Mouse (Mus musculus): ENCODE results near the gene Cxcr6. TPM values are rescaled to one million over a fixed set of nuclear protein-coding genes. Genes with fewer than 3 reads are reported as not detected.

Gene Cxcr6
- total RNA-seq, 2 experiments from 2014 or later = not detected

Other genes with a start within 250 kb of the Cxcr6 start
- gene Slc6a20b, start 173.9 kb upstream of the Cxcr6 start, total RNA-seq (2021) = under 1 TPM; 0.27 to 0.86 TPM
- under 1 TPM in 1 of 2 experiments, not detected in 1; 0.14 TPM for gene Ccr9, start 128.0 kb upstream of the Cxcr6 start, total RNA-seq (2021)
- gene Slc6a20a, start 127.6 kb upstream of the Cxcr6 start, total RNA-seq (2021) = 10 to 100 TPM; 17.9 to 21.2 TPM
- 10 to 100 TPM; 55.8 to 77.4 TPM for gene Lztfl1, start 88.8 kb upstream of the Cxcr6 start, total RNA-seq (2021)
- gene Fyco1, start 45.4 kb downstream of the Cxcr6 start, total RNA-seq (2021) = 10 to 100 TPM; 21.7 to 35.5 TPM
- gene Xcr1, start 55.6 kb downstream of the Cxcr6 start, total RNA-seq (2021) = not detected
- under 1 TPM; 0.17 to 0.50 TPM for gene Ccr1, start 162.2 kb downstream of the Cxcr6 start, total RNA-seq (2021)
- gene Ccr1l1, start 171.9 kb downstream of the Cxcr6 start, total RNA-seq (2021) = not detected
- gene Ccr3, start 215.5 kb downstream of the Cxcr6 start, total RNA-seq (2021) = not detected

Data from left cerebral cortex, postnatal 36 days (tissue).